Mouse (Mus musculus): ENCODE results near the gene Gdf11. TPM values are rescaled to one million over a fixed set of nuclear protein-coding genes. Genes with fewer than 3 reads are reported as not detected.

Gene Gdf11
- polyA plus RNA-seq, 1 experiment from 2014 or later = 0.03 TPM

DNA sequence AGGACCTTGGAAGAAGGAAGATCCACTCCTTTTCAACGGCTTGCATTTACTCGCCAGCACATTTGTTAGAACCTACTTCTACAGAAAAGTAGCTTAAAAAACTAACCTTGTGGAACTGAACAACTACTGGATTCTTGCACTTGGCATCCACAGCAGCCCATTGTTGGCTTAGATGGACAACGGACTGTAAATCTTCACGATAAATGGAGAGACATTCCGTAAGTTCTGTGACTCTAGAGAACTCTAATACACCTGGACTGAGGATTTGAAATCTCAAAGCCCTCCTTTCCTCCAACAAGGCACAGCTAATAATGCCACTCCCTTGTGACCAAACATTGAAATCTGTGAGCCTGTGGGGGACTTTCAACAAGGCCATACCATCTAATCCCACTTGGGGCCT, 48.3 kb downstream of the Gdf11 start:
- Histone ChIP-seq H3K27ac (no peak overlapping the region), H3K36me3 (ENCODE audit: inconsistent target) (peaks cover 55% of the 10 kb centered on the region), H3K4me3 (ENCODE audit: inconsistent target) (no peak overlapping the region), H3K79me2 (ENCODE audit: inconsistent target) (no peaks in the 10 kb centered on the region)
- 91% methylated on average over 5 of the region's 5 CpGs for WGBS (ENCODE audit: missing documents)

DNA sequence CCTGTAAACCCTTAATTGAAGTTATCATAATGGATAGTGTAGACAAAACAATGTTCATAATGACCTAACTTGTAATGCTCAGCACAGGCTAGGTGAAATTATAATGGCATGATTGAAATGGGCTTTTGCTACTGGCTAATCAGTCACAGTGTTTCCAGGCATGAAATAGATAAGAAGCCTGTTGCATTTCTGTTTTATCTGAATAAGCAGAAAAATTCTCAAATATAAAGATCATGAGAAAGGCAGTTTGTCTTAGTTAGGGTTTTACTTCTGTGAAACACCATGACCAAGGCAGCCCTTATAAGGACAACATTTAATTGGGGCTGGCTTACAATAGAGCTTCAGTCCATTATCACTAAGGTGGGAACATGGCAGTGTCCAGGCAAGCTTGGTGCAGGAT, 50.9 kb downstream of the Gdf11 start:
- Histone ChIP-seq H3K79me2 (ENCODE audit: inconsistent target) (peaks cover 21% of the 10 kb centered on the region; the same call in 1 of the 2 replicates), H3K27ac (no peak overlapping the region), H3K4me3 (ENCODE audit: inconsistent target) (no peak overlapping the region), H3K36me3 (ENCODE audit: inconsistent target) (peaks cover 53% of the 10 kb centered on the region; the same call in 1 of the 2 replicates)

- Histone ChIP-seq H3K4me3 (ENCODE audit: inconsistent target) (no peak overlapping the region), H3K79me2 (ENCODE audit: inconsistent target) (peaks cover 31% of the 10 kb centered on the region; the same call in 1 of the 2 replicates), H3K36me3 (ENCODE audit: inconsistent target) (peaks cover 55% of the 10 kb centered on the region; the same call in 1 of the 2 replicates), H3K27ac (no peak overlapping the region)
These were observed 52.1 kb downstream of the Gdf11 start for GRCm38 (mm10) chr10:128839434-128839833.

DNA sequence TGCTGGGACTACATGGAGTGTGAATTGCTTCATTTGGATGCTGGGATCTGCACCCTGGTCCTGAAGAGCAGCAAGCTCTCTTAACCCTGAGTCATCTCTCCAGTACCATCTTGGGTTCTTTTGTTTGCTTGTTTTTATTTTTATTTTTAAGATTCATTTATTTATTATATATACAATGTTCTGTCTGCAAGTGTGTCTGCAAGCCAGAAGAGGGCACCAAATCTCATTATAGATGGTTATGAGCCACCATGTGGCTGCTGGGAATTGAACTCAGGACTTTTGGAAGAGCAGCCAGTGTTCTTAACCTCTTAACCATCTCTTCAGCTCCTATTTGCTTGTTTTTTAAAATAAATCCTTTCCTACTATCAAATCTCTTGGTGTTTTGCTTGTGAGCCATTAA, 54.1 kb downstream of the Gdf11 start:
- Histone ChIP-seq H3K36me3 (ENCODE audit: inconsistent target) (peaks cover 52% of the 10 kb centered on the region; the same call in 1 of the 2 replicates), H3K27ac (no peak overlapping the region), H3K79me2 (ENCODE audit: inconsistent target) (peaks cover 36% of the 10 kb centered on the region), H3K4me3 (ENCODE audit: inconsistent target) (no peak overlapping the region)

Other genes with a start within 250 kb of the Gdf11 start
- not detected in 3 replicates for gene Ikzf4, start 245.7 kb downstream of the Gdf11 start, polyA plus RNA-seq (2018)
- 2.9 to 4.7 TPM (median 4.4 TPM) in 3 replicates for gene Suox, start 217.6 kb downstream of the Gdf11 start, polyA plus RNA-seq (2018)
- gene Rab5b, start 195.5 kb downstream of the Gdf11 start, polyA plus RNA-seq (2018) = 97.5 to 143 TPM (median 120 TPM) in 3 replicates
- gene Pmel, start 187.5 kb downstream of the Gdf11 start, polyA plus RNA-seq (2018) = 0.29 to 0.67 TPM (median 0.53 TPM) in 3 replicates
- gene Cdk2, start 186.7 kb downstream of the Gdf11 start, polyA plus RNA-seq (2018) = 13.4 to 29.6 TPM (median 22.8 TPM) in 3 replicates
- gene Dgka, start 146.9 kb downstream of the Gdf11 start, polyA plus RNA-seq (2018) = 3.4 to 9.7 TPM (median 7.0 TPM) in 3 replicates
- gene Pym1, start 143.8 kb downstream of the Gdf11 start, polyA plus RNA-seq (2018) = 23.3 to 27.6 TPM (median 27.0 TPM) in 3 replicates
- gene Mmp19, start 100.8 kb downstream of the Gdf11 start, polyA plus RNA-seq (2018) = 18.7 to 24.6 TPM (median 21.3 TPM) in 3 replicates
- 42.1 to 51.3 TPM (median 44.5 TPM) in 3 replicates for gene Dnajc14, start 87.7 kb downstream of the Gdf11 start, polyA plus RNA-seq (2018)
- 6.9 to 10.4 TPM (median 9.0 TPM) in 3 replicates for gene Tmem198b, start 87.3 kb downstream of the Gdf11 start, polyA plus RNA-seq (2018)
- gene Sarnp, start 74.4 kb downstream of the Gdf11 start, polyA plus RNA-seq (2018) = 69.5 to 146 TPM (median 84.3 TPM) in 3 replicates
- 42.2 to 61.4 TPM (median 59.0 TPM) in 3 replicates for gene Ormdl2, start 70.1 kb downstream of the Gdf11 start, polyA plus RNA-seq (2018)
- gene Cd63, start 9.3 kb upstream of the Gdf11 start, polyA plus RNA-seq (2018) = 1,227 to 1,611 TPM (median 1,544 TPM) in 3 replicates
- gene Rdh5, start 31.2 kb upstream of the Gdf11 start, polyA plus RNA-seq (2018) = 0.53 to 1.3 TPM (median 0.92 TPM) in 3 replicates
- gene Bloc1s1, start 32.3 kb upstream of the Gdf11 start, polyA plus RNA-seq (2018) = 77.8 to 126 TPM (median 124 TPM) in 3 replicates
- not detected in 3 replicates for gene Itga7, start 42.1 kb upstream of the Gdf11 start, polyA plus RNA-seq (2018)
- gene Mettl7b, start 69.3 kb upstream of the Gdf11 start, polyA plus RNA-seq (2018) = not detected in 3 replicates
- not detected in 3 replicates for gene Olfr9, start 97.7 kb upstream of the Gdf11 start, polyA plus RNA-seq (2018)
- gene Olfr763, start 119.1 kb upstream of the Gdf11 start, polyA plus RNA-seq (2018) = not detected in 3 replicates
- gene Olfr764-ps1, start 148.2 kb upstream of the Gdf11 start, polyA plus RNA-seq (2018) = not detected in 3 replicates
- not detected in 3 replicates for gene Olfr765, start 158.3 kb upstream of the Gdf11 start, polyA plus RNA-seq (2018)
- gene Olfr766-ps1, start 177.3 kb upstream of the Gdf11 start, polyA plus RNA-seq (2018) = not detected in 3 replicates
- not detected in 3 replicates for gene Olfr767, start 191.2 kb upstream of the Gdf11 start, polyA plus RNA-seq (2018)
- not detected in 3 replicates for gene Olfr768, start 207.7 kb upstream of the Gdf11 start, polyA plus RNA-seq (2018)
- gene Olfr769, start 226.1 kb upstream of the Gdf11 start, polyA plus RNA-seq (2018) = not detected in 3 replicates
- not detected in 3 replicates for gene Olfr770, start 247.3 kb upstream of the Gdf11 start, polyA plus RNA-seq (2018)

Measured in macrophage (primary cell).